Mouse (Mus musculus) megakaryocyte-erythroid progenitor cell, adult 5-6 weeks (primary cell): ENCODE measurements at regions not wholly inside any gene's neighbourhood (a gene's known extent, or its start where the extent isn't known, plus 50 kb on each side); places are given as distances from the start of the nearest gene placed in this dataset.

ENCODE experiments used
- ATAC-seq: replicated peaks from 2 replicates; pipeline ENCODE4 v1.8.0; 2016; ENCODE audit warnings: mild to moderate bottlenecking, inconsistent platforms; ENCODE audit not compliant: severe bottlenecking, poor library complexity, low FRiP score, low TSS enrichment

DNA sequence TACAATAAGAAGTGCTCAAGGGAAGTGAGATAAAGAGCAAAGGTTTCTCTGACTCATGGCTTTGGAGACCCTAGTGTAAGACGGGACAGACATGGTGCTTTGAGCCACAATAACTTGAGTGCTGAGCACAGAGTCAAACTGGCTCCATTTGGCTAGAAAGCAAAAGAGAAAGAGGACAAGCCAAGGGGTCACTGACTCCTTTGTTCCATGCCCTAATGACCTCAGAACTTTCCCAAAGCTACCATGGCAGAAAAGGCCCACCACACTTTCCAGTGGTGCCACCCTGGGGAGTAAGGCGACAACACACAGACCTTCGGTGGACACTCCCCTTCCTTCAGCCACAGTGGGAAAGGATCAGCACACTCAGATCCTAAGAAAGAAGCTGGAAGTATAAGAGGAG, 186.8 kb downstream of the Gm10260 start:
- ATAC-seq = no peak

DNA sequence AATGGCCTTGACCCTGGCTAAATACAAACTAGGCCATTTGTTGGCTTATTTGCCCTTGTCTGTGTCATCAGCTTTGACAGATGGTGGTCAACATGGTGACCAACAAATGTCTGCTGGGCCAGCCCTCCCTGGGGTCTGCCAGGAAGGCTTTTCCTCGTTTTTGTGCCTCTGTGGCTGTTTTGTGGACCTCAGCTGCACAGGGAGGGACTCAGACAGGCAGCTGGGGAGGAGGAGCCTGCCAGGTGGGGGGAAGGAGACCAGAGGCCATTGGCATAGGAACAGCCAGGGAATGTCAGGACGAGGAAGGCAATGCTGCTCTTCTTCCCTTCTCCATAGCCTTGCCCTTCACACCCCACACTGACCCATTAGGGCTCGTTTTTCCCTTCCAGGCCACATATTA, 188.1 kb downstream of the Gm10260 start:
- ATAC-seq = no peak

DNA sequence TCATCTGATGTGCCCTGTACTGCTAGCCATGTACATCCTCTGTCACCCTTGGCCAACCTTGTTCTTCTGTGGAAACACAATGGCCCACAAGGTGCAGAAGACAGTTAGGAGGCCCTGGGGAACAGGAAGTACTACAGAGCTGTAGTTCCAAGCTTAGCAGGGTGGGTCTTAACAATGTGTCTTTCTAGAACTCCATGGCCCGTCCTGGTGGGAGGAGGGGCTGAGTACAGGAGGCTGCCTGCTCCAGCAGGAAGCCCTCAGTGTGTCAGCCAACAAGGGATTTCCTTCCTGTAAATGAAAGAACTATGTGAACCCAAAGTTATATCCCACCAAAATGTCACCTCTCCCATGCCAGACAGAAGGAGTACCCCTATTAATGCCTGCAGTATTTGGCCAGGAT, 190.4 kb downstream of the Gm10260 start:
- no peak for ATAC-seq

DNA sequence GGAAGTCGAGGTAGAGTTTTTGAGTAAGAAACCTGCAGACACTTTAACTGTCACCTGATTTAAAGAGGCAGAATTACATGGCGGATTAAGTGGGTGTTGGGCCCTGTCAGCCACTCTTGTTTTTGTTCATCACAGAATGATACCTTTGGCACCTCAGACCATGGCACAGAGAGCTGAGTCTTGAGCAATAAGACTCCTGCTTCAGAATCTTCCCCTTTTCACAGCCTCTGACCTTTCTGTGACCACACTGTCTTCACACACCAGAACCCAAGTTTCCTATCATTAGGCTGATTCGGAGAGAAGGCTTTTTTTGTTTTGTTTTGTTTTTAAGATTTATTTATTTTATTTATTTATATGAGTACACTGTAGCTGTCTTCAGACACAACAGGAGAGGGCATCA, 192.8 kb downstream of the Gm10260 start:
- ATAC-seq = no peak

DNA sequence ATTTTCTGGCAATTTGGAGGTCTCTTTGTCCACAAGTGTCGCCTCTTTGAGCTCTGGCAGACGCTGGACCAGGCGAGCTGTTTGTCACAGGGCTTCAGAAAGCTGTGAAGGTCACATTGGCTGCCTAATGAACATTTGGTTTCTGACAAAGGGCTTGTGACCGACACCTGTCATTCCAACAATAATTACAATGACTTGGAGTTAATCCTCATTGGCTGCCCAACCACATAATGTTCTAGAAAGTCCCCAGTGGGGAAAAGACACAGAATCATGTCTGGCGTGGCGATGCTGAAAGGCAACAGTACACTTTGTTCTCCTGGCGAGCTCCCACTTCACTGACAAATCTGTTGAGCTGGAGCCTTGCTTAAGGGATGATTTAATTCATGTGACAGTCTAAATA, 194.4 kb downstream of the Gm10260 start:
- no peak for ATAC-seq

DNA sequence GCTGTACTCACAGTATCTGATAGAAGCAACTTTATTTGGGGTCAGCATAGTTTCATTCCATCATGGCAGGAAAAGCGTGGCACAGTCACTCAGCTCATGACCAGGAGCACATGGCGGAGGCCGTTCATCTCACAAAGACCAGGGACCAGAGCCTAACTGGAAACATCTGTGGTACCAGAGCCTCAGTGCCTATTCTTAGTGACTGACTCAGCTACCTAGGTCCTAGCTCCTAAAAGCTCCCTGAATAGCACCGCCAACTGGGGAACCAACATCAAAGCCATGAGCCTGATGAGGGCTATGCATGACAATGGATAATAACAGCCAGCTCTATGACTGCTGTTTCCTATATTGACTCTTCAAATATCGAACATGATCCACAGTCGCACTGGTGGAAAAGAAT, 198.2 kb downstream of the Gm10260 start:
- ATAC-seq = no peak

DNA sequence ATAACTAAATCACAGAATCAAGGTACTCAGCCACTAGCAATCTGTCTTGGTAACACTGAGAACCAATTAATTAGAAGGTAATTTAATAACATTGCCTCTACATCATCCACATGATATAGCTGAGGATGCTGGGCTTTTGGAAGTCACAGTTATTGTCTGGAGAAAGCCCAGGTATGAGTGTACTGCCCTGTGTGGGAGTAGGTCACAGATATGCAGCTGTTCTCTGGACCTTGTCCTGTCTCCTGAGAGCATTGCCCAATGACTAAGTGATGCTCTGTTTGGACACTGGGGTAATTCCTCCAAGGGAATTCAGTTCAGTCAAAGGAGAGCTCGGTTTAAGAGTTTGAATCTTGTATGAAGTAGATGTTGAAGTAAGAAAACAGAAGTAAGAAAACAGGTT, 199.6 kb downstream of the Gm10260 start:
- no peak for ATAC-seq

DNA sequence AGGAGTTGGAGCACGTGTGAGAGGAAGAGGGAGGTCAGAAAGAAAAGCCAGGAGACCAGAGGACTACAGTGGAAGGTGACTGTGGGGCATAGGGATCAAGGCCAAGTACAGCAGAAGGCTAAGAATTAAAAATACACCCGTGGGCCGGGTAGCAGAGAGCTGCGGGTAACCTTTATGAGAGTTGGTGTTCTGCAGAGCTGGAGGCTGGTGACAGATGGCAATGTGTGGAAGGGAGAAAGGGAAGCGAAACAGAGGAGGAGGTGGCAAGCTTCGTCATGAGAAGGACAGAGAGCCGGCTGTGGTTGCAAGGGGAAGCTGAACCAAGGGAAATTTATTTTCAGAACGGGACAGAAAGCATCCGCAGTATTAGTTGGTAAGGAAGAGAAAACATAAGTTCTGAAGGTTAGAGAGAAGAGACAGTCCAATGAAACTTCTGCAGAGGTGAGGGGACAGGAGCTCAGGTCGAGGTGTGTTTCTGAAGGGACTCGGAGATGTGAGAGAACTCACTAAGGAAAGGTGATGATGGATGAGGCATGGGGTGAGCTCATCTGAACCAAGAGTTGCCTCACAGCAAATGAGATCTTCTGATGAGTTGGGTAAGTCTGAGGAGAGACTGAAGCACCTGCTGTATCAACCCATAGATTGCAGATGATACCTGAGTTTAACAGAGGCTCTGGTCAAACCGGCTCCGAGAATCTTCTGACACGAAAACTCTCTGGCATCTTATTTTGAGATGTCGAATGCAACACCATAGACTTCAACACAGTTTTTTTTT, 200.6 kb downstream of the Gm10260 start:
- ATAC-seq = no peak

DNA sequence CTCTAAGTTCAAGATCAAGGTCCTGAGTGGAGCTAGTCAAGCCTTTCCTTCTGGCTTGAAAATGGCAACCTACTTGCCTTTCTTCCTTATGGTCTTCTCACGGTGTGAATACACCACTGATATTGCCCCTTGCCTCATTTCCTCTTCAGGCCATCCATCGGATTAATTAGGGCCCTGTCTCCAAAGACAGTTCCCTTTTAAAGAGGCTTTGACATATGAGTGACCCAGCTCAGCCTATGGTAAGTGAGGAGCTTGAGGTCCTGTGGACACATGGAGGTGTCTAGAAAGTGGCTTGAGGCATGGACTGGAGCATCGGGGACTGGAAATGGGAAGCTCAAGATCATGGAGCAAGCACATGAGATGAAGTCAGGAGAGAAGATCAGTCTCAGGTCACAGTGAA, 201.5 kb downstream of the Gm10260 start:
- ATAC-seq = no peak

DNA sequence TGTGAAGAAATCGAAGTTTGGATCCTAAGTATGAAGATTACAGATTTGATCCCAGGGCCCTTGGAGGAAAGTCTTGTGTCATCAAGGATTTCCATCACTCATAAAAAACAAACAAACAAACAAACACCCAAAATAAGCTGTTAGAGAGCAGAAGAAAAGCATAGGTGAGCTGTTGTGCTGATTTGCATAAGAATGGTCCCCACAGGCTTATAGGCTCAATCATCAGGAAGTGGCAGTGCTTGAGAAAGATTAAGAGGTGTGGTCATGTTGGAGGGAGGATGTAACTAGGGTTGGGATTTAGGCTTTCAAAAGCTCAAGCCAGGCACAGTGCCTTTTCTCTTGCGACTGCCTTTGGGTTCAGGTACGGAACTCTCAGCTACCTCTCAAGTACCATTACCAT, 205.1 kb downstream of the Gm10260 start:
- ATAC-seq = no peak

DNA sequence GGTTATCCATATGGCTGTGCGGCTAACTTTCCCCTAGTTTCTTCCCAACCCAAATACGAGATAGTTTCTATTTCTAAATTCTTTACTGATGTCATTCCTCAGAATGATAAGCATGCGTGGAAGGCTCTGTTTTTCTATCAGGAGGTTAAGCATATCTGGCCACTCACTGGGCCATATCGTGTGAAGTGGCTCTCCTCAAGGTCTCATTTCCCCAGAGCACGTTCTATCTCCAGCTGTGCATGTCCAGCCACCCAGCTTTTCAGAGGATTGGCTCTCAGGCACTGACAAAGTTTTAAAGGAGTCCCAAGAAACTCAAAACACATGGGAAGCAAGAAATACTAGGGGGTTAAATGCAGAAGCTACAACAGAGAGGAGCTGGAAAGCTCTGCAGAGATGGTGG, 205.8 kb downstream of the Gm10260 start:
- ATAC-seq = no peak

DNA sequence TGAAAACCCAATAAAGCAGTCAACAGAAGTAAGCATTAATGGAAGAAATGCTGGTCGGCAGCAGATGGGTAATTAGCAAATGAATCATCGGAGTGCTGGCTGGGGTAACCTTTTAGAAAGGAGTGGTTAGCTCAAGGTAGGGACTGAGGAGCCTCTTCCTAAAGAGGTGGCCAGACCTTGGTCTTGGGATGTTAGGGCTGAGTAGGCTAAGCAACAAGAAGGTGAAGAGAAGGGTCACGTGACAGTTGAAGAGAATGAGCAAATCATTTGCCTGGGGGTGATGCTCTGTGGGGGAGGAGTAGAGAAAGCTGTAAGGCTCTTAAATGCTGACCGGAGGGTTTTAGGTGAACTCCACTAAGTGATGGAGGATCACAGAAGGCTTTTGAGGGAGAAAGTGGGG, 208.2 kb downstream of the Gm10260 start:
- ATAC-seq = no peak

DNA sequence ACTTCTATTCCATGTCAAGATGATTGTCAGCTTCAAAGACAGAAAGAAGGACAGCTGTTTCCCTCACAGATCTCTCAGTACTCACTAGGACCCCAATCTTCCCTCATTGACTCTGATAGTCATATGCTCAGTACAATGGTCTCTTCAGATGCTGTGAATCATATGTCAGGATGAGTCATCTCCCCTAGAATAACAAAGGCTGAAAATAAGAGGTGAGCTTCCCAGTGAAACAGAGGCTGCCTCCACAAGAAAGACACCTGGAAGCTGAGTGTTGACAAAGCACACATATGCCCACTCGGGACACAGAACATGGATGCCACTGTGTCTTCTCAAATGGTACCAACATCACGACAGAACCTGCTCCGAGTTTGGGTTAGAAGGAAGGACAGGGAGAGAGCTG, 209.6 kb downstream of the Gm10260 start:
- ATAC-seq = no peak

DNA sequence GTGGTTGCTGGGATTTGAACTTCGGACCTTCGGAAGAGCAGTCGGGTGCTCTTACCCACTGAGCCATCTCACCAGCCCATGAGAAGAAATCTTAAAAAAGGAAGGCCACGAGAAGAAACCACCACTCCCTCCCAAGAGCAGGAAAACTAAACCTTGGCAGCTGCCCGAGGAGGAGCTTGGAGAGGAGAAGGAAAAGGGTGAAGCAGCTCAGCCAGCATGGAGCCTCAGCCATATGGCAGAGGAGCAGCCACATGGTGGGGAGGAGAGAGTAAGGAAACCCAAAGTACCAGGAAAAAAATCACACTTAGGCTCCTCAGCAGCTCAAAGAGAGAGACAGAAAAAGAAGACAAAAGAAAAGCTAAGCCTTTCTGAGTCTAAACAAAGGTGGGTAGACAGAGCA, 210.3 kb downstream of the Gm10260 start:
- no peak for ATAC-seq

DNA sequence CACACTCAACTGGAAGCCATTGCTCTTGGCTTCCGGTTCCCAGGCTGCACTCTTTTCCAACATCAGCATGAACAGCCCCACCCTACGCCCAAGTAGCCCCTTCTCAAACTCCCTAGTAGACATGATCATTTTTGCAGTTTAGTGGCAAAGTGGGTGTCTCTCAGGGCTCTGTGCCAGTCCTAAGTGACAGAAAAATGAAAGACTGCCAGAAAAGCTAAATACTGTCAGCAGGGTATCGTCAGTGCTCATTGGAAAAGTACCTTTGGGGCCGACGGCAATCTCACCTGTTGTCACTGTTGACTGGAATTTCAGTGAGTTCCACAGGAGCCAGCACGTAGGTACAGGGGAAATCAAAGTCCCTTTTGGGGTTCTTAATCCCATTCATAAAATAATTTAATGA, 211.0 kb downstream of the Gm10260 start:
- ATAC-seq = no peak

DNA sequence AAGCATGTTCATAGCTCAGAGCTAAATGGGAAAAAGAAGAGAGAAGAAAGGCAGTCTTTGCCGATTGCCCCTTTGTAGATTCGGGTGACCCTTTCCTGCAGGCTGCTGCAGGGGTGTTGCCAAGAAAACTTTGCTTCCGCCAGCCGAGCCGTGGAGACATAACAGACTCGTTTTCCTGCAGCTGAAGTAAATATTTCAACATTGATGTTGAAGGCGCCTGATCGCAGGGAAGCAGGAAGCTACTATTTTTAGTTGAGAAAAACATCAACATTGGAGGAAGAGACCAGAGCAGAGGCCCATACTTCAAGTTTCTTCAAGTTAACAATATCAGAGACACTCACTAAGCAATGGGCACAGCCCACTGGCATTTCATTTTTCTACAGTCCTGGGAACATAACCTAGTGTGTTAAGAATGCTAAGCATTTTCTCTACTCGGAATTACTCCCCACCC, 211.9 kb downstream of the Gm10260 start:
- no peak for ATAC-seq

DNA sequence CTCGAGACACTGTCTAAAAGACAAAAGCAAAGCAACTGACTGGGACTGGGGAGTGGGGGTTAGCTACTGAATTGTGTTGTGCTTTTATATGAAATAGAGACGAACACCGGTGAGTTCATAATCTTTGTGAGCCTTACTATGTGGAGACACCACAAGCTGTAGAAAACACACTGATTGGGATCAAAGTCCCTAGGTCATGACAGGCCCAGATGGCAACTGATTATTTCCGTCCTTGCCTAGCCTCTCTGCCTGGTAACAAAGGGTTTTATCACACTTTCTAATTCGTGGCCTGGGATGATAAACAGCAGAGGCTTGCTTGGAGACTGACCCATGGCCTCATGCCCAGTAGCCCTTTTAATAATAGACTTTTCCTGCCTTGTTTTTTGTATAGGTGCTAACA, 213.5 kb downstream of the Gm10260 start:
- ATAC-seq = 0 out of 2 replicates have a peak, but pooled peaks have one; percentile 48

DNA sequence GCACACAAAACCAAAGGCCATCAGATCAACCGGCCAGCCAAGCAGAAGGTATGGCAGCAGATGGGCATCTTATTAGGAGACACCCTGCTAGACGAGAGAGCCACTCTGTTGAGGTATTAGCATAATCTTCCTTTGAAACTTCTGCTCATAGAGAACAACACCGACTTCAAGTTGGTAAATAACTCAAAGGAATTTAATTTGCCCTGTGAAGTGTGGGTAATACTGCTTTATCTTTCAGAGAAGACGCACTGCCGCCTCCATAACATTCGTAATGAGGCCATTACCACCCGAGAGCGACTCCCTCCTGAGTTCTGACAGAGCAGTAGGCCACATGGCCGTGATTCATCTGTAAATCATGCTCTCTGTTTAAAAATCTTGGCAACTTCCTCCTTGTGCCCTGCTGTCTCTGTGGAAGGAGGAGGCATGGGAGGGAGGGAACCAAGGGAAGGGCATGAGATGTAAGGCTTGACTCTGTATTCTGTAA, 214.4 kb downstream of the Gm10260 start:
- no peak for ATAC-seq

DNA sequence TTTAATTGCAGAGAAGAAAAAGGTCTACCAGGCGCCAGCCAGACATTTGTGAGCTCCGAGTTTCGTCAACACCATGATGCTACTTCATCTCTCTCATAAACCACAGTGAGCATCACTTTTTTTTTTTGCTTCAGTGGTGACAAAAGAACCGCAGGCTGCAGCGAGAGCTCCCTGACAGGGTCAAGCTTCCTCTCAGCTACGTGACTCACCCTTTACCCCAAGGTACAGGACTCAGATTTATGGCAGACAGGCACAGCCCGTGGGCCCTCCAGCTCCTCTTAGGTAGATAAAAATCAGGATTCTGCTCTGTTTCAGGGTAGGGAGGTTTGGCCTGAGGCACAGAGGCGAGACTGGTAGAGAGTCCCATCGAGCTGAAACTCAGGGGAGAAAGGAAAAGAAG, 220.7 kb downstream of the Gm10260 start:
- ATAC-seq = no peak

DNA sequence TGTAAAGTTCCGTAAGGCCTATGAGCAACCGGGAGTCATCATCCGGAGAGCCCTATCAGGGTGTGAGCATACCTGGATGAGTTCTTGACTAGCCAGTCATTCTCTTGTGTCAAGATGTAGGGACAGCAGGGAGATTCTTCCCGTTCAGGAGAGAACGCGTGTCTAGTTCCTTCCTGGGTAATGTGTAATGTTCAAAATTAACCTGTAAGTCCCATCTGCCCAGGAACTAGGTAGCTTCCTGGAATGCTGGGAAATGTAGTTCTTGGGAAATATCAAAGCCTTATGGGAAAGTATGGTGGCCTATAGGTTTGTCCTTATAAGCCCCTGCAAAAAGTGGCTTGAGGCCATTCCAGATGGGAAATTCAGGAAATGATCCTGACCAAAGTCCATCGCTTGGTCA, 222.0 kb downstream of the Gm10260 start:
- ATAC-seq = no peak

DNA sequence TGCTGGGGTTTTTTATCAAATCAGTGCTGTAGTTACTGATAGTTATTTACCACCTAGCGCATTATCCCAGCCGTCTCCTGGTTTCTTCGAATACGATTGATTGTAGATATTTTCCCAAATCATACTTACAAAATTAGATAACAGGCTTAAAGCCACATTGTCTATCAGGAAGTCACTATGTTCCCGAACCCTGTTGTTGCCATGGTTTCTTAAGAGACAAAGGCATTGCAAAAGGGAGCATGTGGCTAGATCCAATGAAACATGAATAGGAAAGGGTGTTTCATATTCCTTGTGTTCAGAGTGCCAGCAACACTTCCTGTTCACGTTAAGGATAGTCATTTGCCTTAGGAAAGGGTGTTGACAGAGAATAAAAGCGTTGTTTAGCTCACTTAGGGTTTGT, 222.7 kb downstream of the Gm10260 start:
- ATAC-seq = no peak

DNA sequence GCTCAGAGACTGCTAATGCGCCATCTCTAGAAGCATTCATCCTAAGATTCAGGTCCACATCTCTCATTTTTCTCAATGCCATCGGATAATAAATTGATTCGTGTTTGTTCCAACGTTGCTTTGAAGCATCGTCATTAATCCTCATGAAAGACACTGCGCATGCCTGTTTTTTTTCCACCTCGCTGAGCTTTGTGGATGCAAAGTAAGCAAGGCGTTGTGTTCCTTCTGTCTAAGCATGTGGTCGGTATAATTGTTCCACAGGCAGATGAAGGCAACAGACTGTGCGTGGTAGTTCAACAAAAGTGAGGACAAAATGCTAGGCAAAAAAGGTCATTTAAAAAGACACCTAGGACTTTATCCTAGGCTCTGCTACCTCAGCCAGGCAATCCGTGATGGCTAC, 223.2 kb downstream of the Gm10260 start:
- no peak for ATAC-seq
